Mouse (Mus musculus) embryonic fibroblast, embryonic 13.5 days (primary cell): Measurements from ENCODE around the gene Ablim2.

Source experiments
- CTCF ChIP-seq: IDR thresholded peaks from 2 replicates; pipeline ENCODE4 v1.5.1; 2011; ENCODE audit warnings: mild to moderate bottlenecking, control low read depth, low read length, moderate library complexity, borderline replicate concordance; ENCODE audit not compliant: insufficient read depth
- POLR2A ChIP-seq: IDR thresholded peaks from 2 replicates; pipeline ENCODE4 v1.6.1; 2011; ENCODE audit warnings: low read depth, mild to moderate bottlenecking, control low read depth, low read length, moderate library complexity

- no peak for TF ChIP-seq POLR2A
- TF ChIP-seq CTCF: no peak
These were observed 133.5 kb downstream of the Ablim2 start for GRCm38 (mm10) chr5:35890985-35891730.
